Mouse (Mus musculus) myocyte (in vitro differentiated cells): ENCODE measurements around the gene Eid3. TPM values are rescaled to one million over a fixed set of nuclear protein-coding genes. Genes with fewer than 3 reads are reported as not detected.

ENCODE experiments used
- H3K27me3 ChIP-seq: one replicate; pipeline ENCODE4 v1.6.1; 2011; ENCODE audit not compliant: control insufficient read depth, insufficient read depth, insufficient read length
- H3K36me3 ChIP-seq: one replicate; pipeline ENCODE4 v1.6.1; 2011; ENCODE audit not compliant: control insufficient read depth, insufficient read depth
- H3K4me2 ChIP-seq: one replicate; pipeline ENCODE4 v1.6.1; 2011; ENCODE audit warnings: low read depth, control low read depth
- H3K4me3 ChIP-seq: one replicate; pipeline ENCODE4 v1.5.1; 2011; ENCODE audit warnings: mild to moderate bottlenecking, control low read depth, moderate library complexity
- H3K79me2 ChIP-seq: one replicate; pipeline ENCODE4 v1.6.1; 2011; ENCODE audit not compliant: control insufficient read depth, insufficient read depth
- H3ac ChIP-seq: one replicate; pipeline ENCODE4 v1.6.1; 2011; ENCODE audit not compliant: control insufficient read depth, insufficient read length
- CEBPB ChIP-seq: IDR thresholded peaks from 2 replicates; pipeline ENCODE4 v1.6.1; 2011; ENCODE audit warnings: mild to moderate bottlenecking, moderate library complexity; ENCODE audit not compliant: poor library complexity, insufficient read depth, severe bottlenecking
- E2F4 ChIP-seq: IDR thresholded peaks from one replicate; pipeline ENCODE4 v1.6.1; 2011; ENCODE audit warnings: mild to moderate bottlenecking, control low read depth, moderate library complexity; ENCODE audit not compliant: insufficient read depth
- MAX ChIP-seq: IDR thresholded peaks from one replicate; pipeline ENCODE4 v1.6.1; 2011; ENCODE audit warnings: low read depth, mild to moderate bottlenecking, control low read depth
- MYOD1 ChIP-seq, 3 experiments: IDR thresholded peaks; one replicate each; pipeline ENCODE4 v1.6.1; 2011; ENCODE audit warnings: control low read depth in 2 of 3, low read depth in 2 of 3, mild to moderate bottlenecking in 2 of 3, moderate library complexity in 1 of 3; ENCODE audit not compliant: insufficient read length in 2 of 3, control insufficient read depth in 1 of 3
- MYOG ChIP-seq, 3 experiments: IDR thresholded peaks; one replicate each; pipeline ENCODE4 v1.6.1; 2011; ENCODE audit warnings: control low read depth in 2 of 3, low read depth in 2 of 3, mild to moderate bottlenecking in 2 of 3; ENCODE audit not compliant: insufficient read length in 2 of 3, control insufficient read depth in 1 of 3, insufficient read depth in 1 of 3
- POLR2A ChIP-seq: IDR thresholded peaks from one replicate; pipeline ENCODE4 v1.6.1; 2011; ENCODE audit warnings: low read depth, mild to moderate bottlenecking, control low read depth, moderate library complexity; ENCODE audit not compliant: insufficient read length
- POLR2AphosphoS2 ChIP-seq: IDR thresholded peaks from one replicate; pipeline ENCODE4 v1.6.1; 2011; ENCODE audit warnings: low read depth, control low read depth; ENCODE audit not compliant: insufficient read length
- REST ChIP-seq: IDR thresholded peaks from one replicate; pipeline ENCODE4 v1.6.1; 2011; ENCODE audit warnings: mild to moderate bottlenecking, control low read depth, moderate library complexity; ENCODE audit not compliant: insufficient read depth, insufficient read length
- SRF ChIP-seq: IDR thresholded peaks from one replicate; pipeline ENCODE4 v1.6.1; 2011; ENCODE audit warnings: low read depth; ENCODE audit not compliant: control insufficient read depth, insufficient read length
- TCF12 ChIP-seq: IDR thresholded peaks from one replicate; pipeline ENCODE4 v1.6.1; 2011; ENCODE audit warnings: mild to moderate bottlenecking, control low read depth; ENCODE audit not compliant: poor library complexity, insufficient read depth, severe bottlenecking
- TCF3 ChIP-seq: IDR thresholded peaks from one replicate; pipeline ENCODE4 v1.6.1; 2011; ENCODE audit warnings: low read depth, control low read depth; ENCODE audit not compliant: insufficient read length
- USF1 ChIP-seq: IDR thresholded peaks from one replicate; pipeline ENCODE4 v1.6.1; 2011; ENCODE audit warnings: low read depth, mild to moderate bottlenecking, control low read depth, moderate library complexity
- polyA plus RNA-seq: library from polyadenylated mRNA; unstranded; fragments of >200 nt; fragmentation: generic; extraction: Trizol; gene quantifications from one replicate; pipeline ENCODE4 v1.2.1, GENCODE M21; 2012; ENCODE audit warnings: missing spikeins

The Eid3 gene
- polyA plus RNA-seq, 1 experiment = 0.43 TPM

DNA sequence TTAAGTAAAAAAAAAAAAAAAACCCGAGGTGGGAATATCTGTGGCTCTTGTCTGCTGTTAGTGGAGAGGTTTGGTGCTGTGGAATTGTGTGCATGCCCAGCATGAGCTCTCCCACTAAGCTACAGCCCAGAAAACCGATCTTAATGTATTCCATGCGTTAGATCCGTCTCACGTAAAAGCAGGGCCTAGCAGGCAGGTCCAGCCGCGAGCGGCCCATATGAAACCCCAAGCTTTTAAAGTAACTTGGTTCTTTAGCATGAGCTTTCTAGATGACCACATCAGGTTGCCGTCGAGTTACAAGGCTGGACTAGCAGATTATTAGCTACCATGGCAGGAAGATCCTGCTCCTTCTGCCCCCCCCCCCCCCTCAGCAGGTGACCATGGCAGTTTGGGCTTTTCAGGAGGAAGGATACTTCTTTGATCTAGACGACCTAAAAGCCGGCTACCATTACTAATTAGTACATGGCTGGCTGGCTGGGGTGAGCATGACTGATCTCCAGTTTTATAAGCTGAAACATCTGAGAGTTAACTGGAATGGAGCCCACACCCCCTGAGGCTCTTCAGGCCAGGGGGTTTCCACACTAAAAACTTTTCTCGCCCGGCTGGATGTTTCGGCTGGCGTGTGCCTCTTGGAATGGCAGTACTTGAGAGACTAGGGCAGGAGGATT, 16.6 kb upstream of the Eid3 start:
- no peak for TF ChIP-seq POLR2AphosphoS2
- TF ChIP-seq REST = no peak
- no peak for TF ChIP-seq SRF
- no peak for TF ChIP-seq MYOD1 (IDR thresholded peaks at IDR 0.05; ENCODE audit: control insufficient read depth in 1 of 3, insufficient read length in 2 of 3, low read depth in 2 of 3)
- TF ChIP-seq USF1 = no peak
- TF ChIP-seq E2F4 = no peak
- no peak for TF ChIP-seq CEBPB
- no peak for TF ChIP-seq MAX
- no peak for TF ChIP-seq MYOG (IDR thresholded peaks at IDR 0.05; ENCODE audit: control insufficient read depth in 1 of 3, insufficient read depth in 1 of 3, insufficient read length in 2 of 3, low read depth in 2 of 3)
- TF ChIP-seq TCF12 = no peak
- no peak for TF ChIP-seq POLR2A
- Histone ChIP-seq H3ac (no peak overlapping the region), H3K27me3 (no peaks in the 10 kb centered on the region), H3K4me3 (no peak overlapping the region), H3K79me2 (no peaks in the 10 kb centered on the region), H3K4me2 (no peak overlapping the region), H3K36me3 (no peaks in the 10 kb centered on the region)

- Histone ChIP-seq H3K36me3 (no peaks in the 10 kb centered on the region), H3K4me3 (no peak overlapping the region), H3K27me3 (no peaks in the 10 kb centered on the region), H3ac (no peak overlapping the region), H3K79me2 (no peaks in the 10 kb centered on the region), H3K4me2 (no peak overlapping the region)
- TF ChIP-seq MAX (no peak), SRF (no peak), TCF3 (no peak), E2F4 (no peak), REST (no peak), POLR2A (no peak), POLR2AphosphoS2 (no peak), TCF12 (no peak), CEBPB (no peak)
Measured at GRCm38 (mm10) chr10:82850354-82850752, 16.1 kb upstream of the Eid3 start.

DNA sequence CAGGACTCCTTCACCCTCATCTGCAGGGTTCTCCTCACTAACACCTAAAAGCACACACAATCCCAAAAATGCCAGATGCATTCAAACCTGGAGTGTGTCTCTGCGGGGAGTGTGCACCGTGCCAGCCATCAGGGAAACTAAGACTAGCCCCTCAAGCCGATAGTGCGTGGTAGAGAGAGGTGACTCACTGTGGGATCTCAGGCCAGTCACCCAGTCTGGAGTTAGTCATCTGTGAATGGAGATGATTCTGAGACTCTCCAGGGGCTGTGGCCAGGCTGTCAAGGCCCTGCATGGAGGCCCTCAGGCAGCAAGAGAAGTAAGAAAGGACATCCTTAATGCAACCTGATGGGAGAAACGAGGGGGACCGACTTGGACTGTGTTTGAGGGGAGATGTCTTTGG, 14.7 kb upstream of the Eid3 start:
- Histone ChIP-seq H3ac (no peak overlapping the region), H3K4me2 (peak overlapping the region; percentile 29), H3K4me3 (no peak overlapping the region), H3K27me3 (no peaks in the 10 kb centered on the region), H3K36me3 (no peaks in the 10 kb centered on the region), H3K79me2 (no peaks in the 10 kb centered on the region)
- TF ChIP-seq POLR2A (no peak), MYOG (IDR thresholded peaks at IDR 0.05; ENCODE audit: control insufficient read depth in 1 of 3, insufficient read depth in 1 of 3, insufficient read length in 2 of 3, low read depth in 2 of 3) (no peak), CEBPB (no peak), USF1 (no peak), SRF (no peak), POLR2AphosphoS2 (no peak), TCF12 (no peak), MYOD1 (IDR thresholded peaks at IDR 0.05; ENCODE audit: control insufficient read depth in 1 of 3, insufficient read length in 2 of 3, low read depth in 2 of 3) (no peak), E2F4 (no peak), TCF3 (no peak), REST (no peak), MAX (no peak)

DNA sequence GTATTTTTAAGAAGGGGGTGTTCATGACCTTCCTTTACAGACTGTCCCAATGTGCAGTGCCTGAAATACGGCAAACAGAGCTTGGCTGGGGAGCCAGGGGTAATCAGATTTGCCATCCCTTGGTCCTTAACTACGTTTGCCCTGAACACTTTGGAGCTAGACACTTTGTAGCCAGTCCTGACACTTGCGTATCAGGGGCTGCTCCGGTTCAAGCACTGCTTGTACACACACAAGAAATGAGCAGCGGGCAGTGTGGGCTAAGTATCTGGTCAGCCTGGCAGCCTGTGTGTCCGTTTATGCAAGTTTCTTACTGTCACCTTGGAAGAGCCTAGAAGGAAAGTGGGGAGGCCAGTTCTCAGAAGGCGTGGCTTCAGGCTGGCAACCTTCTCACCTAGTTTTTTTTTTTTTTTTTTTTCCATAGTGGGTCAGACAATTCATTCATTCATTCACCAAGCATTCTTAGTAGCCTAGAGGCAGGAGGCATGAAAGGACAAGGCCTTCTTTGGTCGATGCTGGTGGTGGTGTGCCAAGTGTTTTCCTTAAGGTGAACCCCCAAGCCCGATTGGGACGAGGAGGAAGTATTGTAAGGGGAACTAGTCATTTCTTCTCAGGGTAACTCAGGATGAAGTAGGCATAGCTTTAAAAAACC, 8.3 kb upstream of the Eid3 start:
- peak overlapping the region; percentile 54 for H3K4me3 ChIP-seq
- no peak for TF ChIP-seq CEBPB
- TF ChIP-seq POLR2A = no peak
- TF ChIP-seq POLR2AphosphoS2 = no peak
- no peak for TF ChIP-seq MYOD1 (IDR thresholded peaks at IDR 0.05; ENCODE audit: control insufficient read depth in 1 of 3, insufficient read length in 2 of 3, low read depth in 2 of 3)

More for the DNA sequence above, 8.3 kb upstream of the Eid3 start:
- Histone ChIP-seq H3K4me2 (peak overlapping the region; percentile 85), H3K27me3 (no peaks in the 10 kb centered on the region), H3ac (no peak overlapping the region), H3K79me2 (peaks cover 33% of the 10 kb centered on the region), H3K36me3 (no peaks in the 10 kb centered on the region)
